Mouse (Mus musculus) right cerebral cortex, postnatal 25 days (tissue): ENCODE results near the gene A630089N07Rik.

Experiments
- DNase-seq: peaks from one replicate; pipeline ENCODE4 v3.0.0; 2022

A630089N07Rik gene

DNA sequence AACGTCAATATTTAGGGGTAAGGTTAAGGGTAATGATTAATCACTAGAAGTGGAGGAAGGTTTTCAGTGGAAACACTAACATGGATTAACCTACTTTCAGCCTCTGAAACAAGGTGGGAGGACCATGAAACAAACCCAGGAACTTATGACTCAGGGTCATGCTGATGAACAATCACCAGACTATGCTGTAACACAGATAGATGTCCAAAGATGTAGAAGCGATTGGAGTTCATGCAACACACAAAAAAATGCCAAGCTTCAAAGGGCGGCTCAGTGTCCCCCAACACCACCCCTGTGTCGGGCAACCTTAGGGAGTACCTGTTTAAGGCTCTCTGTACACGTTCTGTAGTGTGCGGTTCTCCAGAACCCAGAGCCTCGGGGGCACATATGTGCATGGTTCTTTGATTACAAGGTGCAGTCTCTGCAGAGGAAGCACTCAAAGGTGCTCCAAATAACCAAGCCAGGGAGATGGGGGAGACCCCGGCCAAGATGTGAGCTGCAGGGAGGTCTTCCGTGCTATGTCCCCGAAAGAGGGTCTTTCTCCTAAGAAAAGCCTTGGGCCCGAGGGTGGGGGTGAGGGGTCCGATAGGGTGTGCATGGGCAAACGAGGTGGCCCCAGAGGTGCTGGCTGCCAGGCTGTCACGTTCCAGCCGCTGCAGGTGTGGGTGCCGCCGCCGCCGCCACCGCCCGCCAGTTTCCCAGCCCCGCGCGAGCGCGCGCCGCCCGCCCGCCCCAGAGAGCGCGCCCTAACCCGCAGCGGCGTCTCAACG, 120.7 kb downstream of the A630089N07Rik start:
- no peak for DNase-seq

DNA sequence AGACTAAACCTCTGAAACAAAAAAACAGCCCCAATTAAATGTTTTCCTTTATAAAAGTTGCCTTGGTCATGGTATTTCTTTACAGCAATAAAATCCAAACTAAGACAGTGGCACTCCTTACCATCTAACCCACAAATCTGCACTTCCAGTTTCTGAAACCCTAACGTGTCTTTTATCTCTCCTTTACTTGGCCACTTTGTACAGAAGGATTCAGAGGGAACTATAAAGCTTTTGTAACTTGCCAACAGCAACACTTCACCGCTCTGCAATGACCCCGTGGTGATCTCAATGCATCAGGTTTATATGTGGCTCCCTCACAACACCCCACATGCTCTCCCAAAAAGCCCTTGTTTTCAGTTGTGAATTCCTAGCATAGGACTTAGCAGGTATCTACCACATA, 121.9 kb downstream of the A630089N07Rik start:
- no peak for DNase-seq

DNA sequence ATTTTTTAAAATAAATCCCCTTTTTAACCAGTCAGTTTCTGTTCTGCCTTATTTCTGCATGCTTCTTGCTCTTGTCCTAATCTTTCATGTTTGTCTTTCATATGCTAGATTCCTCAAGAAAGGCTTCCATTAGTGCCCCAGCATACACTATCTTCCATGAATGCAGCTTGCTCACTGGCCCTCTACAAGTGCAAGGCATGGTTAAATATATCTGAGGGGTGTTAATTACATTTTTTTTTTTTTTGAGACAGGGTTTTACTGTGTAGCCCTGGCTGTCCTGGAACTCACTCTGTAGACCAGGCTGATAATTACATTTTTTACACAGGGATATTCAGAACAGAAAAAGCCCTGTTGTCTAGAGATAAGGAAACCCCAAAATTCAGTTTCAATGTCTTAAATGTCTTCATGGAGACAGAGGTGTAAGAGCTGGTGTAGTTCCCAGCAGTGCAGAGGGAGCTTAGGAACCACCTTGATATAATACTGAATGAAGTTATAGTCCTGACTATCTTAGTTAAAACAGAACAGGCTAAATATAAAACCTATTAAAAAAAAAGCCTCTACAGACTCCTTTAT, 123.8 kb downstream of the A630089N07Rik start:
- DNase-seq, result no peak

DNA sequence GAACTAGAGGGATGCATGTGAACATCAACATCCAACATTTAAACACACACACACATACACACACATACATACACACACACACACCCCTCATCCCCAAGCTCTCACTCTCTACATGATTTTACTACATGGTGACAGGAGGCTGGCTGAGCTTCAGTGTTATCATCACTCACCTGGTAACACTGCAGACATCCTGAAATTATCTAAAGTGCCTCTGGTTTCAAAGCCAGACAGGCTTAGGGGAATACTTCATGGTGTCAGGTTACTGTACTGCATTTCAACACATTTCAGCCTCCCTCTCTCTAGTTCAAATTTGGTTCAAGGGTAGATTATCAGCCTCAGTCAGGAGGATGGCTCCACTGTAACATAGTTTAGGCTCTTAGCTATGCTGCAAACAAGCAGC, 124.6 kb downstream of the A630089N07Rik start:
- DNase-seq, result no peak

DNA sequence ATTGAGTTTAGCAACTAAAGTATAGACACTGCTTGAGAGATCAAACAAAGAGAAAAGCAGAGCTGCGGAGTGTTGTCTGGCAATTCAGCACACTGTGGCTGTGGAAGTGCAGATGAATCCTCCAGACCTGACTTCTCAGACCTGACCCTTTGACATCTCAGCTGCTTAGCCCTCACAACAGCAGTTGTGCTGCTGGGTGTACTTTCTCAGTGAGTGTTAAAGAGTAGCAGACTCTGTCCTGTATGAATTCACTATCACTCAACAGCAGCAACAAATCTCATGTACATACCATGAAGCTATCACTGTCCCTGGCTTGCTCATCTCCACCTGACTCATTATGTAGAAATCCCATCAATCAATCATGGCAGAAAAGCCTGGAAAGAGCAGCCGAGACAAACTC, 126.2 kb downstream of the A630089N07Rik start:
- no peak for DNase-seq

DNA sequence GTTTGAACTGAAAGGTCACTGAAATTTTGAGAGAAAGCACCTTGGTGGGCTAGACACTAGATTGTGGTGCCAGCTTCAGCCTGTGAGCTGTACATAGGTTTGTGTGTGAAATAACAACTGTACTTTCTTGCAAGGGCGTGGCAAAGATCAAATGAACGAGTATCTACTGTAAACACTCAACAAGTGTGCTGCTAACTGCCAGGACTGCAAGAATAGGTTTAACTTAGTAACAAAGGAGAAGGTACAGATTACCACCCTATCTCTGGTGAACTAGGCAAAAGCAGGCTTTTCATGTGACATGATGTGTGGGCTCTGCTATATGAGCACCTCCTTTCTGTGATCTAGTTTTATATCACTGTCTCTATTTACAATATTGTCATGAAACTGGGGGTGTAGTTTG, 128.9 kb downstream of the A630089N07Rik start:
- no peak for DNase-seq

DNA sequence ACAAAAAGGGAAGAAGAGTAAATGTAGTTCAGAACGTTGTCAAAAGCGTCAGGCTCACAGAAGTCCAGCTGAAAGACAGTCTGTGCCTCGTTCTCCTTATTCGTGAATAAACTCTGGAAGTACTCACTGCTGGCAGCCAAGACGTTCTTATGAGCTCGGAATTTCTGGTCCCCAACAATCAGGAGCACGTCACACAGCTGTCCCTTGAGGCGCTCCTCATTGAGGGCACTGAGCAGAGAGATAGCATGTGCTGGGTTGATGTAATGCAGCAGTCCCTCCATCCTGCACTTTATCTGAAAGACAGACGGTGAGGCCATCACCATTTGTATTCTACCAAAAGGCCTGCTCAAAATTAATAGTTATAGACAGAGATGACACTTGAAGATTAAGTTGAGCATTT, 129.4 kb downstream of the A630089N07Rik start:
- DNase-seq, result no peak

DNA sequence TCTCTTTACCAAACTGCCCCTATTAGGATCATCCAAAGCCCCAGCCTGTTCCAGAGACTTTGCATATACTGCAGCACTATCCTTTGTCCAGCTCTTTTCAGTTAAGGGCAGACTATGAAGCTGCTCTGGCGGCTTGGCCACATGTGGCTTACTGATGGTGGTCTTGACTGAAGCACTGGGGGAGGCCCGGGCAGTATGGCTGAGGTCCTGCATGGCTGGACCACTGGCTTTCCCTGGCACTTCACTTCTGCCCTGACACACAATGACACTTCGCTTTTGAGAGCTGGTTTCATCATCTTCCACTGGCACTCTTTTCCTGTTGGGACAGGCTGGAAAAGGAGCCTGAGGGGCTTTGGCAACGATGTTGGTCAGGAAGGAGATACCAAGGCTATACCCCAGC, 129.9 kb downstream of the A630089N07Rik start:
- DNase-seq, result no peak
